Mouse (Mus musculus): ENCODE data around the gene Gfi1b. TPM values are rescaled to one million over a fixed set of nuclear protein-coding genes. Genes with fewer than 3 reads are reported as not detected.

Gene Gfi1b
- total RNA-seq, 2 experiments from 2014 or later, result not detected

DNA sequence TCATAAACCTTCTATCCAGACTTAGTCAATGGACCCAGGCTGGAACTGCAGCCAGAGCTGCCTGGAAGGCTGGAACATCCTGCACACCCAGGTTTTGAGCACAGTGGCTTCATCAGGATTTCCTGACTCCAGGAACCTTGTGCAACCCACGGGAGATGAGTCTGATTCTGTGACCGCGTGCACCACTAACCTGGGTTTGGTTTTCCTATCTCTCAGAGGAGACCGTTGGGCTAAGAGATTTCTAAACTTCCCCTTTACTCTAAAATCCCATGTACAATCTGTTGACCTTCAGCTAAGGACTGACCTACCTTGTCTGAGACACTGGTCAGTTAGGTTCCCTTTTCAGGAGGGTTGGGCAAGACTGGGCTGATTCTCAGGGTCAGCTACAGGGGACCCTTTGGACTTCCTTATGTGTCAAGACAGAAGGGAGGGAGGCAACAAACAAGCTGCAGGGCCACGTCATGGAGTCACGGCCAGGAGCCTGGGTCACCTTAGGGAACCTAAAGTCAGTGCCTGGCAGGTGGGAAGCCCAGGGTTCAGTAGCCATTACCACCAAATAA, 2.9 kb downstream of the Gfi1b start:
- intact Hi-C loops (cut with DNase I), result no loop called here
- peak; percentile 4 for DNase-seq
- Histone ChIP-seq H3K27ac (no peak overlapping the region), H3K4me3 (no peak overlapping the region)
- TF ChIP-seq CTCF (IDR thresholded peaks at IDR 0.05), result no peak

DNA sequence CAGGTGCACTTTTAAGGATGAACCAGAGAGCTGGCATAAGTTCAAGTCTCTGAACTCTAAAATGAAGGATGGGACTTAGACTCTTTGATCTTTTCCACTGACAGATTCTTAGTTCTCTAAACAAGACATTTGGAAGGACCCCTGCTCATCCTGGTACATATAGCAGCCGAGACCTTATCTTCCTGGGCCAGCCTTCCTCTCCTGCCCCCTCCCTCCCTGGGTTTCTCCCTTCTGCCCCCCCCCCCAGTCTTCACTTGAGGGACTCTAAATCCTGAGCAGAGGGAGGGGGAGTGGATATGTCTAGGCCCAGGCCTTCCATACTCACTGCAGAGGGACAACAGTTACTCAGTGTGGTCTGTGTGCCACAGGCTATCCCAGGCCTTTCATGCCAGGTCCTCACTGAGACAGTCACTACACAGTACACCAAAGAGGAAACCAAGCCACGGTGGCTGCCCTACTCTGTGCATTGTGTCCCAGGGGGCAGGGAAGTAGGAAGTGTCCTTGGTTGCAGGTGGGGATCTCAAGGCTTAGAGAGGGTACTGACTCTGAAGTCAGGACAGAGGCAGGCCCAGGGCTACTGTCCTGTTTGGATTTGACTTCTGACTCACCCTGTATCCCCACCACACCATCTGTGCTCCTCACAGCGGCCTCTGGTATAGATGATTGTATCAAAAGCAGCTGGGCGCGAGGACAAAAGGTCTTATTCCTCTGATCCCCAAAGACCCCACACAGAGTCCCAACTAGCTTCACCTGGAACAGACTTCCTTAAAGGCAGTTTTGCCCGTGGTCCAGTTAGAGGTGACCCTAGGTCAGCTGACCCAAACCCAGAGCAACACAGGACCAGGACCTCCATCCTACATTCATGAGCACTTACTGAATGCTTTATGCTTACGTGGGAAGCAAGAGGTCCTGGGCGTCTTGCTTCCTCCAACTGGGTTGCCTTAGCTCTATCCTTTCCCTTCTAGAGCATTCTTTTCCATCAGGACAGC, 4.0 kb downstream of the Gfi1b start:
- peak; percentile 4 for DNase-seq
- Histone ChIP-seq H3K4me3 (no peak overlapping the region), H3K27ac (no peak overlapping the region)
- TF ChIP-seq CTCF (IDR thresholded peaks at IDR 0.05), result no peak
- intact Hi-C loops (cut with DNase I), result no loop called here

DNA sequence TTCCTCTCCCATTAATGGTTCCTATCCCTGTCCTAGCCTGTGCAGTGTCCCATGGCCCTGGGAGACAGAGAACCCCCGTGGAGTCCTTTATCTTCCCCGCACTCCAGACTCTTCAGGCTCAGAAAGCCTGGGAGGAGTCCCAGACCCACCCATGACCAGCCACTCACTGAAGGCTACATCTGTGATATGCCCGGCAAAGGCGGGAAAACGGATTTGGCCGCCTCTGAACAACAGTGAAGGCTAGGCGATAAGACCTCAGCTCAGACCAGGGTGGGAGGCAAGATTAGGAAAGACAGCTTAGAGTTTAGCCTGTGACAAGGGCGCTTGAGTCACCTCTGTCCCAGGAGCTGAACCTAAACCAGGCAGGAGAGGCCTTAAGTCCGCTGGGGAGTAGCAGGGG, 4.9 kb downstream of the Gfi1b start:
- intact Hi-C loops (cut with DNase I), result no loop called here
- H3K4me3 ChIP-seq, result no peak overlapping the region
- DNase-seq, result no peak
- H3K27ac ChIP-seq, result no peak overlapping the region
- no peak for TF ChIP-seq CTCF (IDR thresholded peaks at IDR 0.05)

DNA sequence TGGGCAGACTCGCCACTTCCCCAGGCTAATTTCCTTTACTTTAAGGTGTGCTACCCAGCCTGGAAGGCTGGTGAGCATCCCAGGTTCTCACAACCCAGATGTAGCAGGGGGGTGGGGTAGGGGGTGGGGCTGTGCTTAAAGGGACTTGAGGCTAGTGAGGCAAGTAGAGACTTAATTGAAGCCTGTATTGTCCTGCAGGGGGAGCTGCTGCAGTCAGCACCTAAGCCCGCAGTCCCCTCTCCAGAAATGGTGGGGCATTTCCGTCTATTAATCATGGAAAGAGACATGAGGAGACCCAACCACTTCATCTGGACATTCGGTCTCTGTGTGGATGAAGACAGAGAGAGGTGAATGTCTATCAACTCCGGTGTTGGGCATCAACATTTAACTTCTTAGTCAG, 5.4 kb downstream of the Gfi1b start:
- H3K27ac ChIP-seq, result no peak overlapping the region
- no peak overlapping the region for H3K4me3 ChIP-seq
- peak; percentile 41 for TF ChIP-seq CTCF (IDR thresholded peaks at IDR 0.05)
- intact Hi-C loops (cut with DNase I), result no loop called here
- no peak for DNase-seq

DNA sequence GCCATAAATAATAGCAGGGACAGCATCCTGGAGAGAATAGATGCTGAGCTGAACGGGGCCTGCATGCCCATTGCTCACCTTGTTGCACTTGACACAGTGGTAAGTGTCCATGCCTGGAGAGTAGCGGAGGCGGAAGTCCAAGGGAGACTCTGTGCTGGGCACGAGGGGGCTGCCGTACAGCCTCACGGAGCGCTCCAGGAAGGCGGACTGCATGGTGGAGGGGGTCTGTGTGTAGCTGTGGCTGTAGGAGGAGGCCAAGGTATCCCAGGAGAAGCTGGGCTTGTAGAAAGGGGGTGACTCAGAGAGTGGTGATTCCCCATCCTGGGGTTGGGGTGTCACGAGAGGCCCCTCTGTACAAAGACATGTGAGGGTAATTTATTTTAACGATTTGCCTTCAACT, 8.2 kb downstream of the Gfi1b start:
- intact Hi-C loops (cut with DNase I), result no loop called here
- no peak overlapping the region for H3K4me3 ChIP-seq
- DNase-seq, result peak; percentile 8
- no peak for TF ChIP-seq CTCF (IDR thresholded peaks at IDR 0.05)
- no peak overlapping the region for H3K27ac ChIP-seq

DNA sequence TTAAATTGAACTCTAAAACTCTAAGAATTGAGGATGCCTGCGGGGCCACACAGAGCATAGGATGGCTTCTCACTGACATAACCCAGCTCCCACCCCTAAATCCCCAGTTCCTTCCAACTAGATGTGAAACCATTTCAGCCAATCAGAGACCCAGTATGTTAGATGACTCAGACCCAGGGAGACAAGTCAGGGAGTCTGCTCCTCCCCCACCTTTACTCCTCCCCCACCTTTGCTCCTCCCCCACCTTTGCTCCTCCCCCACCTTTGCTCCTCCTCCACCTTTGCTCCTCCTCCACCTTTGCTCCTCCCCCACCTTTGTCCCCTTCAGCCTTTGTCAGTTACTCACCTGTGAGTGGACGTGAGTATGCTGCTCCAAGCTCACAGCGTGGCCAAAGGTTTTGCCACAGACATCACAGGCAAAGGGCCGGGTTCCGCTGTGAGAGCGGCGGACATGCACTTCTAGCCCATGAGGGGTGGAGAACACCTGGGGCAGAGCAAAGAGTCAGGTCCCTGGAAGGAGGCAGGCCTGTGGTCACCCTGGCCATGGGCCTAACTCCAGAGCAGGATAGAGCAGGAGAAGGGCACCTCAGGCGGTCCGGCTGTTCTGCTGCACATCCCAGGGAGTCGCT, 9.2 kb downstream of the Gfi1b start:
- no peak for TF ChIP-seq CTCF (IDR thresholded peaks at IDR 0.05)
- intact Hi-C loops (cut with DNase I), result no loop called here
- H3K27ac ChIP-seq, result no peak overlapping the region
- DNase-seq, result no peak
- no peak overlapping the region for H3K4me3 ChIP-seq

DNA sequence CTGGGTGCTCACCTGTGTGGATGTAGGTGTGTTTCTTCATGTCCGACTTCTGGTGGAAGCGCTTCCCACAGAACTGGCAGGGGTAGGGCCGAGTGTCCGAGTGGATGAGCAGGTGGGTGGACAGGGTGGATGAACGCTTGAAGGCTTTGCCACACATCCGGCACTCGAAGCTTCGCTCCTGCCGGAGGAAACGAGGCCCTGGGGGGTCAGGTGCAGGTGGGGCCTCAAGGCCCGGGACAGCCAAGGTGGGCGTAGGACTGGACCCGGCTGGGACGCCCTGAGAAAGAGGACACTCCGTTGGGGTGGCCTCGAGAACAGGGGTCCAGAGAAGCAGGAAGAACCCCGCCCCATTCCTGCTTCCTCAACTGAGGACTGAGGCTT, 10.4 kb downstream of the Gfi1b start:
- intact Hi-C loops (cut with DNase I), result no loop called here
- Histone ChIP-seq H3K27ac (no peak overlapping the region), H3K4me3 (no peak overlapping the region)
- no peak for DNase-seq
- no peak for TF ChIP-seq CTCF (IDR thresholded peaks at IDR 0.05)

DNA sequence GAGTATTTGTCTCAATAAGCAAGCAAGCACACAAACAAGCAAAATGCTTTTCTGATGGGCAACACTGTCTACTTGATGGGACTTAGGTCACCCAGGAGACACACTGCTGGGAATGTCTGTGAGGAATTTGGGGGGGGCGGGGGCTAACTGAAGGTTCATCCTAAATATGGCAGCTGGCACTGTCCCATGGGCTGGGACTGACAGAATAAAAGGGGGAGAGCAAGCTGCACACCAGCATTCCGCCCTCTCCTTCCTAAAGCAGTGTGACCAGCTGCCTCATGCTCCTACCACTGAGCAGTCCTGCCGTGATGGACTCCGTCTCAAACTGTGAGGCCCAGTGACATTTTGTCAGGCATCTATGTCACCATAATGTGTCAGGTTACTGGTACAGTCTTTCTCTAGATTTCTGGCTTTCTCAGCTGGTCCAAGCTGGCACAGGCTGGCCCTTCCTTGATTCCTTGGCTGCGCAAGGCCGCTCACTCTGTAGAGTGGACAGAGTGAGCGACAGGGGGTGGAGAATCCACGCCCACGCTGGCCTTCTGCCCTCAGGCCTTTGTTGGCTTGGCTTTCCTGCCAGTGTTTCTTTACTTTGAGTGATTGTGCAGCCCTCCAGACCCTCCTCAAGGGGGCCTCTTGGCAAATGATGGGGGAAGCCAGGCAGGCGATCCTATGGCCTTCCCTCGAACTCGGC, 10.9 kb downstream of the Gfi1b start:
- Histone ChIP-seq H3K4me3 (no peak overlapping the region), H3K27ac (no peak overlapping the region)
- no peak for TF ChIP-seq CTCF (IDR thresholded peaks at IDR 0.05)
- intact Hi-C loops (cut with DNase I), result no loop called here
- DNase-seq, result no peak

DNA sequence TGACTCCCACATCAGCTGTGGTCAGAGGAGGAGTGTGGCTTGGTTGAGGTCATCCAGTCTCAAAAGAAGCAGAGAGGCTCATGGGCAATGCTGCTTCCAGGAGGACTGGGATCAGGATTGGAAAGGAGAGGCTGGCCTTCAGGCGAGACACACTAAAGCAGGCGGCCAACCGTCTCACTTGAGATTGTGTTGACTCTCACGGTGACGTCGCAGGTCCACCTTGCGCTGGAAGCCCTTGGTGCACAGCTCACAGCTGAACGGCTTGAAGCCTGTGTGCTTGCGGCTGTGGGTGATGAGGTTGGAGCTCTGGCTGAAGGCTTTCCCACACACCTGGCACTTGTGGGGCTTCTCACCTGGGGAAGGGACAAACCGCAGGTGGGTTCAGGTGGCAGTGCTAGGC, 11.9 kb downstream of the Gfi1b start:
- intact Hi-C loops (cut with DNase I), result no loop called here
- DNase-seq, result no peak
- H3K4me3 ChIP-seq, result no peak overlapping the region

DNA sequence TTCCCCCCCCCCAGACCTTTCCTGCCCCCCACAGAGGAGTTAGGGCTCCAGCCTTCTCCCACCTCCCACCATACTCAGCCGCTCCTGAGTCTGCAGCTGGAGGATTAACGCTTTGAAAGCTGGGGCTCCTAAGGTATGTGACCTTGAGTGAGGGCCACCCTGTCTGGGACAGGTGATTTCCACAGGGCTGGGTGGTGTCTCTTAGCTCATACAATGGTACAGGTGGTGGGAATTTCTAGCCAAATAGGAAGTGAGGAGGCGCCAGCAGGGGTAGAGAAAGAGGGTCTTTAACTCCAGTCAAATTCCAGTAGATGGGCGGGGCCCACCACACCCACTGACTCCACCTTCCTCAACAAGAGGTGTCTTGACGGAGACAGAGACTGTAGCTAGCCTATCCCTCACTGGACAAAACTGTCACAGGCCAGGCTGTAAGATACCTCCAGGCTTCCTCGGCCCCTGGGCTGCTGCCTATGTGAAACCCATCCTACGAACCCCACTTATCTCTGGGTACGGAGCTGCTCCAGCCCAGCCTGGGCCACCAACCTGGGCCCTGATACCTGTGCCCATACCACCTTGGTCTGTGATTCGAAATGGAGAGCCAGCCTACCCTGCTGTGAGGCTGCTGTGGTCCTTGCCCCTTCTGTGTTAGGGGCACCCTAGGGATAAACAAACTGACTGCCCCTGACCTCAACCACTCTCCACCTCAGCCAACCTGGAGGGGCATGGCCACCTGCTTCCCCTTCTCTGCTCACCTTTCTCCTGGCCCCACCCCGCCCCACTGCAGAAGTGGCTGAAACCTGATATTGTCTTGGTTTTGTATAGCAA, 14.2 kb downstream of the Gfi1b start:
- intact Hi-C loops (cut with DNase I), result no loop called here
- Histone ChIP-seq H3K27ac (no peak overlapping the region), H3K4me3 (no peak overlapping the region)
- DNase-seq, result peak; percentile 9
- TF ChIP-seq CTCF (IDR thresholded peaks at IDR 0.05), result no peak

More for the DNA sequence above, 11.9 kb downstream of the Gfi1b start:
- H3K27ac ChIP-seq, result no peak overlapping the region
- no peak for TF ChIP-seq CTCF (IDR thresholded peaks at IDR 0.05)

DNA sequence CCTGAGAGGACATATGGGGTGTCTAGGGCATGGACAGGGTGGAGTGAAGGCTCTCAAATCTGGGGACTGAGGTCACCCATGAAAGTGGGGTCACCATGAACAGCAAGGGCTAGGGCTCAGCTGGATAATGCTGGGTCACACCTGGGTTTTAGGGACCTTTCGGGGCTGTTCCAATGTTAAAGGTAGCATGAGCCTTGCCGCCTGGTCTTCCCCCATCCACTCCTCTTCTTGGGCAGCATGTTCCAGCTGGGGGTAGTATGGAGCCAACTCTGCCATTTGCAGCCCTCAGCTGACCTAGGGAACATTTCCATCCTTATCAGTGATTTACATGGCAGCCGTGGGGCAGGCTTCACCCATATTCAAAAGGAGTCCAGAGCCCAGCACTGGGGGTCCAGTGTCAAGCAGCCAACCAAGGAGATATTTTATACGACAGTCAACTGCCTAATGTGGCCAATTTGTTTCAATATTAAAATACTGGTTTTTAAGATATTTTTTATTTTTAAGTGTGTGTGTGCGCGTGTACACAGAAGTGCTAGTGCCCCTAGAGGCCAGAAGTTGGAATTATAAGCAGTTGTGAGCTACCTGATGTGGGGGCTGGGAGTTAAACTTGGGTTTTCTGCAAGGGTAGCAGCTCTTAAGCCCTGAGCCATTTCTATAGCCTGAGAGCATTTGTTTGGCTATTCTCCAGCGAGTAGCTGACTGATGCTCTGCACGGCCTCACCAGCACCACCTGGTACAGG, 15.0 kb downstream of the Gfi1b start:
- H3K4me3 ChIP-seq, result no peak overlapping the region
- H3K27ac ChIP-seq, result no peak overlapping the region
- peak; percentile 16; the same call in 1 of the 2 replicates for TF ChIP-seq CTCF (IDR thresholded peaks at IDR 0.05)
- DNase-seq, result peak; percentile 4
- intact Hi-C loops (cut with DNase I), result no loop called here

Data from gastrocnemius, adult 2 months (tissue).